Mouse (Mus musculus): Measurements from ENCODE around the gene Exoc6. TPM values are rescaled to one million over a fixed set of nuclear protein-coding genes. Genes with fewer than 3 reads are reported as not detected.

Exoc6 gene
- total RNA-seq, 1 experiment from 2014 or later: 116 TPM

Other genes with a start within 250 kb of the Exoc6 start
- 85.5 and 129 TPM in 2 replicates for gene Ide, start 212.6 kb upstream of the Exoc6 start, total RNA-seq (2017)
- 133 and 160 TPM in 2 replicates for gene Kif11, start 174.0 kb upstream of the Exoc6 start, total RNA-seq (2017)
- gene Hhex, start 115.6 kb upstream of the Exoc6 start, total RNA-seq (2017): 61.1 and 65.7 TPM in 2 replicates
- gene Cyp26c1, start 135.2 kb downstream of the Exoc6 start, total RNA-seq (2017): not detected in 2 replicates
- not detected in 2 replicates for gene Cyp26a1, start 147.4 kb downstream of the Exoc6 start, total RNA-seq (2017)